Mouse (Mus musculus): Measurements from ENCODE around the gene Zfhx3. TPM values are rescaled to one million over a fixed set of nuclear protein-coding genes. Genes with fewer than 3 reads are reported as not detected.

Gene Zfhx3
- total and polyA plus RNA-seq, 3 experiments = 0.23 to 2.5 TPM; not detected in 1

GRCm38 (mm10) chr8:108707576-108708281 is 765.3 kb downstream of the Zfhx3 start:
- H3K9me3 ChIP-seq (replicated peaks; ENCODE audit: insufficient read depth, low read length) = no peaks in the 10 kb centered on the region
- H3K4me3 ChIP-seq (ENCODE audit: control insufficient read depth in 1 of 2, insufficient read depth in 1 of 2, low read depth in 2 of 2, low read length in 2 of 2) = no peak overlapping the region
- no peak overlapping the region for H3K27ac ChIP-seq (ENCODE audit: control insufficient read depth, low read depth, low read length)
- no peaks in the 10 kb centered on the region for H3K4me1 ChIP-seq (ENCODE audit: control insufficient read depth in 1 of 2, insufficient read depth in 2 of 2, low read length in 2 of 2)
- no peak for DNase-seq (ENCODE audit: low read depth, low spot score)
- H3K79me2 ChIP-seq (ENCODE audit: control insufficient read depth, insufficient read depth, low read length, poor library complexity) = peaks cover 2% of the 10 kb centered on the region; the same call in 1 of the 2 replicates
- peaks cover 11 to 15% of the 10 kb centered on the region in 2 experiments for H3K27me3 ChIP-seq (ENCODE audit: control insufficient read depth in 1 of 2, insufficient read depth in 2 of 2, low read length in 2 of 2)
- H3K36me3 ChIP-seq (ENCODE audit: control insufficient read depth in 1 of 2, insufficient read depth in 2 of 2, low read length in 2 of 2) = no peaks in the 10 kb centered on the region
- TF ChIP-seq RCOR1 (IDR thresholded peaks at IDR 0.05; ENCODE audit: low read depth, low read length) (peak; percentile 75), MEF2A (IDR thresholded peaks at IDR 0.05; ENCODE audit: extremely low read depth, insufficient replicate concordance, low read depth, low read length, poor library complexity, severe bottlenecking) (no peak)
- H3K9ac ChIP-seq (ENCODE audit: control insufficient read depth, low read depth, low read length, poor library complexity, severe bottlenecking) = no peak overlapping the region

DNA sequence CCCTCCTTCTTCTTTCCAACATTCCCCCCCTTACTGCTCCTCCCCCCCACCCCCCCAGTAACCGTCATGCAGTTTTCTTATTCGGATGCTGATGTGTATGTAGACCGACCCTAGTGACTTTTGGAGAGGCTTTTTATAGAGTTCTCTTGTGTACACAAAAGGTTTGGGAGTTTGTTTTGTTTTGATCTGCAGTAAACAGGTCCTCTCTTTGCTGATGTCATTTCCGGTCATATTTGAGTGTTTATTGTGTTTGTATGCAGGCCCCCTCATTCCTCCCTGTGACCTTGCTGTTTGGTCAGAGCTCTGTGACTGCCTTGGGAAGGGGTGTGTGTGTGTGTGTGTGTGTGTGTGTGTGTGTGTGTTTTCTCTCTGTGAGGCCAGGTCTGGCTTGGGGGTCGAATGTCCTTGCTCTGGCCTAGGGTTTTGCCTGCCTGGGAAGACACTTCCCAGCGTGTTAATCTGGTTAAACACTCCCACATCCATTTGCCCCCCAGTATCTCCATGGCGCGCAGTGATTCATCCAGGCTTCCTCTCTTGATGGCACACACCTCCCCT is 766.5 kb downstream of the Zfhx3 start:
- Histone ChIP-seq H3K9ac (ENCODE audit: control insufficient read depth, low read depth, low read length, poor library complexity, severe bottlenecking) (no peak overlapping the region), H3K4me1 (ENCODE audit: control insufficient read depth in 1 of 2, insufficient read depth in 2 of 2, low read length in 2 of 2) (no peaks in the 10 kb centered on the region; a peak in 1 of 4 replicates), H3K36me3 (ENCODE audit: control insufficient read depth in 1 of 2, insufficient read depth in 2 of 2, low read length in 2 of 2) (no peaks in the 10 kb centered on the region), H3K4me3 (ENCODE audit: control insufficient read depth in 1 of 2, insufficient read depth in 1 of 2, low read depth in 2 of 2, low read length in 2 of 2) (no peak overlapping the region), H3K9me3 (replicated peaks; ENCODE audit: insufficient read depth, low read length) (no peaks in the 10 kb centered on the region), H3K27me3 (ENCODE audit: control insufficient read depth in 1 of 2, insufficient read depth in 2 of 2, low read length in 2 of 2) (peaks cover 15 to 17% of the 10 kb centered on the region in 2 experiments), H3K27ac (ENCODE audit: control insufficient read depth, low read depth, low read length) (no peak overlapping the region), H3K79me2 (ENCODE audit: control insufficient read depth, insufficient read depth, low read length, poor library complexity) (no peaks in the 10 kb centered on the region; the same call in 1 of the 2 replicates)
- TF ChIP-seq JUND (IDR thresholded peaks at IDR 0.05; ENCODE audit: low read depth, low read length) (no peak), POLR2AphosphoS5 (IDR thresholded peaks at IDR 0.05; ENCODE audit: borderline replicate concordance, low read depth, low read length) (no peak), MAX (IDR thresholded peaks at IDR 0.05; ENCODE audit: low read length) (no peak), MAZ (IDR thresholded peaks at IDR 0.05; ENCODE audit: low read depth, low read length) (no peak), MYC (IDR thresholded peaks at IDR 0.05; ENCODE audit: low read depth, low read length) (no peak), NRF1 (IDR thresholded peaks at IDR 0.05; ENCODE audit: insufficient read depth, low read depth, low read length, poor library complexity, severe bottlenecking) (no peak), ZNF384 (IDR thresholded peaks at IDR 0.05; ENCODE audit: low read depth, low read length) (no peak), TBP (IDR thresholded peaks at IDR 0.05; ENCODE audit: low read depth, low read length) (no peak), EP300 (IDR thresholded peaks at IDR 0.05; ENCODE audit: low read depth in 1 of 2, low read length in 2 of 2) (no peak), USF2 (IDR thresholded peaks at IDR 0.05; ENCODE audit: borderline replicate concordance in 1 of 2, insufficient read depth in 1 of 2, low read depth in 1 of 2, low read length in 2 of 2) (no peak), ZMIZ1 (IDR thresholded peaks at IDR 0.05; ENCODE audit: low read depth, low read length) (no peak), KAT2A (conservative IDR thresholded peaks at IDR 0.05; ENCODE audit: low read depth, low read length) (no peak), TCF12 (IDR thresholded peaks at IDR 0.05; ENCODE audit: low read depth, low read length) (no peak), ZKSCAN1 (IDR thresholded peaks at IDR 0.05; ENCODE audit: low read depth, low read length) (no peak), MEF2A (IDR thresholded peaks at IDR 0.05; ENCODE audit: extremely low read depth, insufficient replicate concordance, low read depth, low read length, poor library complexity, severe bottlenecking) (no peak), RAD21 (IDR thresholded peaks at IDR 0.05; ENCODE audit: low read depth, low read length) (no peak), ELF1 (IDR thresholded peaks at IDR 0.05; ENCODE audit: low read depth, low read length) (no peak)
- no peak for DNase-seq (ENCODE audit: low read depth, low spot score)

Data from MEL (cell line).